8 mouse cellular contexts compared by ENCODE assay signal in genomic region chr7:126038366-126039246, GRCm38 (mm10). TPM values are rescaled to one million over a fixed set of nuclear protein-coding genes. Genes with fewer than 3 reads are reported as not detected.
DNase-seq lines count a peak whose midpoint lies in the region; ATAC-seq lines count a peak whose summit lies in the region.

No protein-coding gene starts in this region.

- no peak overlapping the region for H3K4me3 ChIP-seq in midbrain, embryonic 10.5 days

- WGBS in midbrain, embryonic 10.5 days: 62% methylated on average over 25 of the region's 25 CpGs

- H3K36me3 ChIP-seq in midbrain, embryonic 10.5 days: no peaks in the 10 kb centered on the region

- 0 out of 2 replicates have a peak, but pooled peaks cover 4% of the 10 kb centered on the region for H3K27me3 ChIP-seq in midbrain, embryonic 10.5 days (ENCODE audit: low read depth, poor library complexity, severe bottlenecking)

- H3K27ac ChIP-seq in midbrain, embryonic 10.5 days (replicated peaks): peak overlapping the region; percentile 77

- ATAC-seq in megakaryocyte-erythroid progenitor cell, adult 5-6 weeks (replicated peaks; ENCODE audit: low FRiP score, low TSS enrichment, poor library complexity, severe bottlenecking): no peak

- H3K9me3 ChIP-seq in midbrain, embryonic 10.5 days (replicated peaks): no peaks in the 10 kb centered on the region

- DNase-seq in retina, postnatal 1 day: peak; percentile 40
- no peak for DNase-seq in retina, embryonic 14.5 days (ENCODE audit: low spot score)
- DNase-seq in gastrocnemius, postnatal 25 days: peak; percentile 51
- peak; percentile 60 to 71 for DNase-seq in kidney, postnatal 4 days
- DNase-seq in midbrain, embryonic 10.5 days (ENCODE audit: low spot score): no peak
- DNase-seq in spleen, postnatal 10 days (ENCODE audit: low spot score in 2 of 2): no peak
- no peak for DNase-seq in Muller cell, postnatal 12 days (ENCODE audit: inconsistent ontology term)

- peaks cover 39% of the 10 kb centered on the region for H3K4me1 ChIP-seq in midbrain, embryonic 10.5 days

RNA-seq across cellular contexts. Expression of gene Gsg1l, which starts 43.6 kb away (rescaled TPM):
- under 1 TPM in 1 of 2 experiments, not detected in 1; 0.08 TPM for total RNA-seq in gastrocnemius, postnatal 25 days (2021)
- polyA plus RNA-seq in midbrain, embryonic 10.5 days (2016; fragmentation: Nextera tagmentation; extraction: Ambion mirVana): 1.1 and 1.9 TPM in 2 replicates
- total RNA-seq in megakaryocyte-erythroid progenitor cell, adult 5-6 weeks (2014; fragmentation: Nextera tagmentation): not detected in 2 replicates
- total RNA-seq in megakaryocyte-erythroid progenitor cell, adult 5-6 weeks (2017): not detected in 2 replicates

Comparison
In these comparisons a context has a peak if more than half of its experiments do, and no peak if none do; other contexts are left out.
1. DNase-seq: peak in retina, postnatal 1 day (single experiment), gastrocnemius, postnatal 25 days (single experiment) and kidney, postnatal 4 days (2 of 2); none in retina, embryonic 14.5 days (single experiment), midbrain, embryonic 10.5 days (single experiment), spleen, postnatal 10 days (0 of 2) and Muller cell, postnatal 12 days (single experiment).